Mouse (Mus musculus): ENCODE results near the gene Trcg1. TPM values are rescaled to one million over a fixed set of nuclear protein-coding genes. Genes with fewer than 3 reads are reported as not detected.

Trcg1 gene
- total RNA-seq, 4 experiments from 2014 or later = not detected

DNA sequence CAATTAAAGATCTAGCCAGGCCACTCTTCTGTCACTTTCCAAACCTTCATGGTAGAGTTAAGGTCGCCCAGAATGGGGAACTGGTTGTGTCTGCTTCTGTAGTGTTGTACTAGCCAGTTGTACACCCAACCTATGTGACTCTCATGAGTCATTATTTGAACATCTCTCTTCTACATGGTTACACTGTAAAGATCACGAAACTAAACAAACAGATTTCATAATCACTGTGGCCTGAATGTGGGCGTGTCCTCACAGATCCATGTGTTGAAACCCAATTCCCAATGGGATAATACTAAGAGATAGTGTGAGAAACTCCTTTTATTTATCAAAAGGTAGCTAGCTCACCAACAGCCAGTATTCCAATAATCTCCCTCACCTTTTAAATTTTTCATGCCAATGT, 59.3 kb downstream of the Trcg1 start:
- no peak for DNase-seq (ENCODE audit: low spot score)

DNA sequence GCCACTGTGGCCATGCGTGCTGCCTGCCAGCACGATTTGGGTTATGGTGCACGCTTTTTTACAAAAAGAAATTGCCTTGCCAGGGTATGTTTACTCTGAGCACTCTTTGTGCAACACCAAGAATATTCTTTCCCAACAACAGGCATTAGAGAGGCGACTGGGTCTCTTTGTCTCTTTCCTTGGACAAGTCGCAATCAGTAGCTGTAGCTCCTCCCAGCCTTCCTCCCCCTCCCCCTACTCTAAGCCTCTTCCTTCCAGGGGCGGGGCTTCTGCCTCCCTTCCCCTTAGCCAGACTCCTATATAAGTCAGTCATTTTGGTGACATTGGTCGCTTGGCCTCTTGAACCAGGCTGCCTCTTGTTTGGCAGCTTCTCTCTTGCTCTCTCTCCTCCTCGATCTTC, 59.9 kb downstream of the Trcg1 start:
- no peak for DNase-seq (ENCODE audit: low spot score)

- DNase-seq (ENCODE audit: low spot score) = no peak
These were observed 61.6 kb downstream of the Trcg1 start for GRCm38 (mm10) chr9:57297938-57298337.

Other genes starting within 250 kb of the Trcg1 start
- gene Ptpn9, start 241.6 kb upstream of the Trcg1 start, total RNA-seq (2022) = 10 to 100 TPM in 1 of 4 experiments, 1 to 10 TPM in 3; 6.3 to 10.2 (median 8.9) TPM
- gene Sin3a, start 164.5 kb upstream of the Trcg1 start, total RNA-seq (2022) = 10 to 100 TPM; 28.4 to 40.4 (median 30.9) TPM
- gene Man2c1, start 105.9 kb upstream of the Trcg1 start, total RNA-seq (2022) = 10 to 100 TPM; 45.6 to 56.1 (median 48.9) TPM
- gene Neil1, start 88.3 kb upstream of the Trcg1 start, total RNA-seq (2022) = 1 to 10 TPM; 5.4 to 7.1 (median 6.1) TPM
- 10 to 100 TPM; 22.5 to 32.7 (median 29.0) TPM for gene Commd4, start 78.2 kb upstream of the Trcg1 start, total RNA-seq (2022)
- 10 to 100 TPM in 2 of 4 experiments, 1 to 10 TPM in 2; 7.9 to 10.7 (median 9.4) TPM for gene 1700017B05Rik, start 26.1 kb downstream of the Trcg1 start, total RNA-seq (2022)
- gene Ppcdc, start 203.6 kb downstream of the Trcg1 start, total RNA-seq (2022) = 10 to 100 TPM in 2 of 4 experiments, 1 to 10 TPM in 2; 7.0 to 18.5 (median 9.7) TPM
- gene Scamp5, start 231.5 kb downstream of the Trcg1 start, total RNA-seq (2022) = 1 to 10 TPM; 4.1 to 7.3 (median 6.5) TPM

Data from heart, adult 8-10 months (tissue).